Mouse (Mus musculus) forebrain, embryonic 14.5 days (tissue): Measurements from ENCODE around the gene Cfap77. TPM values are rescaled to one million over a fixed set of nuclear protein-coding genes. Genes with fewer than 3 reads are reported as not detected.

Source experiments
- ATAC-seq: fragments of 200-750 bp; cut with Nextera tagmentation; 2 replicates; pipeline ENCODE4 v1.8.0; 2017; ENCODE audit warnings: mild to moderate bottlenecking, moderate library complexity
- DNase-seq: peaks from one replicate; pipeline ENCODE4 v3.0.0-alpha.2; 2015; ENCODE audit warnings: low spot score
- H3K27ac ChIP-seq: fragments of 300-500 bp; sonication (generic); 2 replicates; pipeline ENCODE4 v1.5.1; 2014; ENCODE audit warnings: low read depth, mild to moderate bottlenecking, control low read depth, low read length, moderate library complexity
- H3K27me3 ChIP-seq: fragments of 300-500 bp; sonication (generic); replicated peaks from 2 replicates; pipeline ENCODE4 v1.6.1; 2014; ENCODE audit warnings: low read length, control low read depth, mixed read lengths; ENCODE audit not compliant: control insufficient read depth, insufficient read depth
- H3K36me3 ChIP-seq: fragments of 300-500 bp; sonication (generic); 2 replicates; pipeline ENCODE4 v1.6.1; 2014; ENCODE audit warnings: low read length, control low read depth; ENCODE audit not compliant: control insufficient read depth, insufficient read depth
- H3K4me1 ChIP-seq: fragments of 300-500 bp; sonication (generic); 2 replicates; pipeline ENCODE4 v1.6.1; 2014; ENCODE audit warnings: antibody characterized with exemption, low read length, control low read depth; ENCODE audit not compliant: control insufficient read depth, insufficient read depth
- H3K4me2 ChIP-seq: fragments of 300-500 bp; sonication (generic); 2 replicates; pipeline ENCODE4 v1.6.1; 2014; ENCODE audit warnings: mild to moderate bottlenecking, control low read depth, low read length
- H3K4me3 ChIP-seq: fragments of 300-500 bp; sonication (generic); 2 replicates; pipeline ENCODE4 v1.5.1; 2014; ENCODE audit warnings: low read depth, low read length, control low read depth
- H3K9ac ChIP-seq: fragments of 300-500 bp; sonication (generic); 2 replicates; pipeline ENCODE4 v1.6.1; 2014; ENCODE audit warnings: mild to moderate bottlenecking, low read length, control low read depth, moderate library complexity
- H3K9me3 ChIP-seq: fragments of 300-500 bp; sonication (generic); replicated peaks from 2 replicates; pipeline ENCODE4 v1.6.1; 2016; ENCODE audit warnings: low read length, control low read depth, mixed read lengths; ENCODE audit not compliant: control insufficient read depth
- WGBS: fragments of 180-500 bp; shearing (Covaris S2); extraction: QIAGEN DNeasy Blood & Tissue Kit; methylation state at CpG from one replicate; pipeline ENCODE4 v1.1.7; 2014; 5-methylcytosine and 5-hydroxymethylcytosine counted together
- polyA plus RNA-seq: library from polyadenylated mRNA; unstranded; fragments of >200 nt; fragmentation: Nextera tagmentation; extraction: Ambion mirVana; gene quantifications from 2 replicates; pipeline ENCODE4 v1.2.1, GENCODE M21; 2014

Gene Cfap77
- polyA plus RNA-seq, 1 experiment from 2014 or later = 0.11 TPM

- peaks cover 49% of the 10 kb centered on the region for H3K27me3 ChIP-seq
Measured at GRCm38 (mm10) chr2:28902291-28902690, 152.6 kb downstream of the Cfap77 start.

GRCm38 (mm10) chr2:28897340-28897899 lies 157.4 kb downstream of the Cfap77 start:
- H3K4me3 ChIP-seq = no peak overlapping the region
- H3K36me3 ChIP-seq = peaks cover 57% of the 10 kb centered on the region
- ATAC-seq = no peak
- H3K4me1 ChIP-seq = no peaks in the 10 kb centered on the region
- peaks cover 15% of the 10 kb centered on the region for H3K27me3 ChIP-seq
- 61% methylated on average over 4 of the region's 4 CpGs for WGBS
- no peak overlapping the region for H3K9ac ChIP-seq
- H3K27ac ChIP-seq = no peak overlapping the region
- no peaks in the 10 kb centered on the region for H3K9me3 ChIP-seq
- no peak for DNase-seq
- no peak overlapping the region for H3K4me2 ChIP-seq

More at GRCm38 (mm10) chr2:28902291-28902690, 152.6 kb downstream of the Cfap77 start:
- H3K9ac ChIP-seq = no peak overlapping the region
- H3K4me3 ChIP-seq = no peak overlapping the region
- no peak overlapping the region for H3K27ac ChIP-seq
- no peak for ATAC-seq
- no peak for DNase-seq
- H3K4me2 ChIP-seq = no peak overlapping the region
- peaks cover 34% of the 10 kb centered on the region for H3K36me3 ChIP-seq
- H3K9me3 ChIP-seq = no peaks in the 10 kb centered on the region
- 84% methylated on average over 8 of the region's 8 CpGs for WGBS
- H3K4me1 ChIP-seq = peaks cover 6% of the 10 kb centered on the region; the same call in 1 of the 2 replicates

DNA sequence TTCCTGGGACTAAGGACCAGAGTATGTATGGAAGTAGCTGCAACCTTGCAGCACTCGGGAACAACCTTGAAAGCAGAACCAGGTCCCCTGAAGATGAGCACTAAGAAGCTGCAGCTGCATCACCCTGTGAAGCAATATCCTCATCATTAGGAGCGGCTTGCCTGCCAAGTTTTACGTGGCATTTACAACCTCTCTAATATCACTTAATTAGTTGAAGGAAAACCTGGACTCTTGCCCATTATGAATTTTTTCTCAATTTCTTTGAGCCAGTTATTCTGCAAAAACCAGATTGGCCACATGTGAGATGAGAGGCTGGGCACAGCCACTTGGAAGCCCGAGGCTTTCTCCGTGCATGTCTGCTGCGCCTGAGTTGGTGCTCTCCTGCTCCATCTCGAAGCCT lies 159.0 kb downstream of the Cfap77 start:
- Histone ChIP-seq H3K9me3 (no peaks in the 10 kb centered on the region), H3K36me3 (peaks cover 63% of the 10 kb centered on the region), H3K9ac (no peak overlapping the region), H3K27ac (no peak overlapping the region), H3K27me3 (peaks cover 6% of the 10 kb centered on the region; the same call in 1 of the 2 replicates), H3K4me1 (no peaks in the 10 kb centered on the region), H3K4me2 (no peak overlapping the region), H3K4me3 (no peak overlapping the region)
- no peak for ATAC-seq
- no peak for DNase-seq
- 83% methylated on average over 7 of the region's 7 CpGs for WGBS

DNA sequence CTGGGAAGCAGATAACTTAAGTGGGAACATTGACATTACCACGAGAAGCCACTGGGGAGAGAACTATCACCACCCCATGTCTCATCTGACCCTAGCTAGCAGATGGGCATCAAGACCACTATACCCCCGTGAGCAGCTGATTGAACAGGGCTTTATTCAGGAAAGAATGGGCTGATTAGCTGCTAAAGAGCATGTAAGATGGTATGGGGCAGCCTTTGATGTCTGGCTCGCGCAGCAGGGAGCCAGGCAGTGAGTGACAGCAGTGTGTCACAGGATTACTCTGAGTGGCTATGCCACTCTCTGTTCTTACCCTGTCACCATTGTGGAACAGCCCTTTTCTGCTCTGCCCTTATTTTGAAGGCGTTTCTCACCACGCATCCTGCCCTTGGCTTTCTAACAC lies 161.3 kb downstream of the Cfap77 start:
- ATAC-seq (no peak), DNase-seq (no peak)
- no peak overlapping the region for H3K9ac ChIP-seq
- no peaks in the 10 kb centered on the region for H3K4me1 ChIP-seq
- no peak overlapping the region for H3K4me3 ChIP-seq
- 40% methylated on average over 6 of the region's 6 CpGs for WGBS
- no peak overlapping the region for H3K4me2 ChIP-seq
- H3K9me3 ChIP-seq = no peaks in the 10 kb centered on the region
- no peaks in the 10 kb centered on the region for H3K27me3 ChIP-seq
- H3K27ac ChIP-seq = no peak overlapping the region
- H3K36me3 ChIP-seq = peaks cover 64% of the 10 kb centered on the region

- 13% methylated on average over 1 of the region's 1 CpGs for WGBS
- no peak for ATAC-seq
Measured at GRCm38 (mm10) chr2:28892796-28893195, 162.1 kb downstream of the Cfap77 start.

GRCm38 (mm10) chr2:28884914-28885313 lies 170.0 kb downstream of the Cfap77 start:
- DNase-seq (no peak), ATAC-seq (no peak)
- H3K27ac ChIP-seq = no peak overlapping the region
- H3K27me3 ChIP-seq = no peaks in the 10 kb centered on the region
- no peak overlapping the region for H3K9ac ChIP-seq
- H3K36me3 ChIP-seq = peaks cover 42% of the 10 kb centered on the region
- H3K9me3 ChIP-seq = no peaks in the 10 kb centered on the region
- 45% methylated on average over 4 of the region's 4 CpGs for WGBS
- H3K4me2 ChIP-seq = no peak overlapping the region
- H3K4me3 ChIP-seq = no peak overlapping the region
- H3K4me1 ChIP-seq = no peaks in the 10 kb centered on the region

More at GRCm38 (mm10) chr2:28892796-28893195, 162.1 kb downstream of the Cfap77 start:
- H3K27me3 ChIP-seq = no peaks in the 10 kb centered on the region
- no peaks in the 10 kb centered on the region for H3K4me1 ChIP-seq
- no peak overlapping the region for H3K4me2 ChIP-seq
- no peak for DNase-seq
- no peaks in the 10 kb centered on the region for H3K9me3 ChIP-seq
- H3K36me3 ChIP-seq = peaks cover 66% of the 10 kb centered on the region
- no peak overlapping the region for H3K27ac ChIP-seq
- H3K4me3 ChIP-seq = no peak overlapping the region
- H3K9ac ChIP-seq = no peak overlapping the region

- no peak for DNase-seq
- Histone ChIP-seq H3K4me2 (no peak overlapping the region), H3K9ac (no peak overlapping the region), H3K9me3 (no peaks in the 10 kb centered on the region), H3K4me3 (no peak overlapping the region), H3K27me3 (no peaks in the 10 kb centered on the region), H3K27ac (no peak overlapping the region), H3K36me3 (peaks cover 44% of the 10 kb centered on the region), H3K4me1 (no peaks in the 10 kb centered on the region)
- no peak for ATAC-seq
- WGBS = 63% methylated on average over 6 of the region's 6 CpGs
Measured at GRCm38 (mm10) chr2:28882826-28883485, 171.9 kb downstream of the Cfap77 start.

DNA sequence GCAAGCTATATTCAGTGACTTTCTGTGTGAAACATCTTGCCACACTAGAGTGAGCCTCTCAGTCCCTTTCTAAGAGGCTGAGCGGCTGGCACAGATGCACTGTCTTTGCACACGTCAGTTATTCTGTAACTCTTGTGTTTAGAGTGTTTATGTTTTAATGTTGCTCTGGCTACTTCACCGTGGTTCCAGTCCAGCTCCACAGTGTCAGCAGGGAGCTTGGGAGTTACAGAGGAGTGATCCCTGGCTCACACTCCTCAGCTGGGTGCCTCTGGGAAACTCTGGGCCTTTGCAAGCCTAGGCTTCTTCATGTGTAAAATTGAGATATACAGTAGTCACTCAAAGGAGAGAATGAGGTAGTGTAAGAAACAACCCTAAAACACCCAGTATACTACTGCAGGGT lies 172.8 kb downstream of the Cfap77 start:
- ATAC-seq = no peak
- 84% methylated on average over 3 of the region's 3 CpGs for WGBS
- H3K36me3 ChIP-seq = peaks cover 38% of the 10 kb centered on the region

DNA sequence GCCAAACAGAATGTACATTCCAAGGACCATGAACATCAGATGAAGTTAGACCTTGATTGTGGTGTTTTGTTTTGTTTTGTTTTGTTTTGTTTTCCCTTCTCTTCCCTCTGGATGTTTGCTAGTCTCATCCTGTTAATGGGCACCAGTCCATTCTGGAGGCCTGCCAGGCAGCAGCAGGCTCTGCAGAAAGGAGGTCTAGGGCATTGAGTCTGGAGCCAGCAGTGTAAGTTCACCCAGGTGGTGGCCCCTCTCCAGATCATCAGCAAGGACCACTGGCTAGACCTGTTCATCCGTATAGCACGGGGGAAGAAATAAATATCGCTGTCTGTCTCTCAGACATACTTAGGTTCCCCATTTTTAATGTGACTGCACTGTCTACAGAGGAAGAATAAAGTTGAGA lies 173.6 kb downstream of the Cfap77 start:
- WGBS = 84% methylated on average over 3 of the region's 3 CpGs

More for the DNA sequence above, 172.8 kb downstream of the Cfap77 start:
- Histone ChIP-seq H3K4me1 (no peaks in the 10 kb centered on the region), H3K27me3 (no peaks in the 10 kb centered on the region), H3K27ac (no peak overlapping the region), H3K9me3 (no peaks in the 10 kb centered on the region), H3K9ac (no peak overlapping the region), H3K4me2 (no peak overlapping the region), H3K4me3 (no peak overlapping the region)
- DNase-seq = no peak

More for the DNA sequence above, 173.6 kb downstream of the Cfap77 start:
- H3K27ac ChIP-seq = no peak overlapping the region
- no peak overlapping the region for H3K4me2 ChIP-seq
- H3K9ac ChIP-seq = no peak overlapping the region
- ATAC-seq = no peak
- H3K27me3 ChIP-seq = no peaks in the 10 kb centered on the region
- H3K4me1 ChIP-seq = no peaks in the 10 kb centered on the region
- H3K9me3 ChIP-seq = no peaks in the 10 kb centered on the region
- no peak overlapping the region for H3K4me3 ChIP-seq
- H3K36me3 ChIP-seq = peaks cover 42% of the 10 kb centered on the region
- DNase-seq = peak; percentile 18
